Mouse (Mus musculus) heart, embryonic 16.5 days (tissue): ENCODE measurements at regions not wholly inside any gene's neighbourhood (a gene's known extent, or its start where the extent isn't known, plus 50 kb on each side); places are given as distances from the start of the nearest gene placed in this dataset.
"Not testable (repeated sequence)": the region's sequence is repeated elsewhere in the genome, so short reads cannot be mapped to it uniquely, and the experiment has no call there.

Experiments
- ATAC-seq: fragments of 200-750 bp; cut with Nextera tagmentation; replicated peaks from 2 replicates; pipeline ENCODE4 v1.8.0; 2017; ENCODE audit warnings: moderate number of reproducible peaks; ENCODE audit not compliant: insufficient read depth, low FRiP score; ENCODE audit errors: extremely low read depth
- H3K27ac ChIP-seq: fragments of 300-500 bp; sonication (generic); 2 replicates; pipeline ENCODE4 v1.5.1; 2014; ENCODE audit warnings: mild to moderate bottlenecking, low read length, control low read depth, moderate library complexity
- H3K27me3 ChIP-seq: fragments of 300-500 bp; sonication (generic); 2 replicates; pipeline ENCODE4 v1.6.1; 2014; ENCODE audit warnings: low read length, mixed read lengths; ENCODE audit not compliant: control insufficient read depth, insufficient read depth
- H3K36me3 ChIP-seq: fragments of 300-500 bp; sonication (generic); 2 replicates; pipeline ENCODE4 v1.6.1; 2014; ENCODE audit not compliant: control insufficient read depth, insufficient read depth
- H3K4me1 ChIP-seq: fragments of 300-500 bp; sonication (generic); 2 replicates; pipeline ENCODE4 v1.6.1; 2014; ENCODE audit warnings: low read length, mixed read lengths; ENCODE audit not compliant: control insufficient read depth, insufficient read depth
- H3K4me2 ChIP-seq: fragments of 300-500 bp; sonication (generic); 2 replicates; pipeline ENCODE4 v1.6.1; 2014; ENCODE audit warnings: low read depth, mild to moderate bottlenecking, control low read depth, low read length
- H3K4me3 ChIP-seq: fragments of 300-500 bp; sonication (generic); 2 replicates; pipeline ENCODE4 v1.5.1; 2014; ENCODE audit warnings: mild to moderate bottlenecking, control low read depth, low read length
- H3K9ac ChIP-seq: fragments of 300-500 bp; sonication (generic); 2 replicates; pipeline ENCODE4 v1.6.1; 2014; ENCODE audit warnings: low read length, control low read depth
- H3K9me3 ChIP-seq: fragments of 300-500 bp; sonication (generic); replicated peaks from 2 replicates; pipeline ENCODE4 v1.6.1; 2016; ENCODE audit warnings: low read length; ENCODE audit not compliant: control insufficient read depth
- WGBS: fragments of 180-500 bp; shearing (Covaris S2); extraction: QIAGEN DNeasy Blood & Tissue Kit; methylation state at CpG from one replicate; pipeline ENCODE4 v1.1.7; 2014; 5-methylcytosine and 5-hydroxymethylcytosine counted together

DNA sequence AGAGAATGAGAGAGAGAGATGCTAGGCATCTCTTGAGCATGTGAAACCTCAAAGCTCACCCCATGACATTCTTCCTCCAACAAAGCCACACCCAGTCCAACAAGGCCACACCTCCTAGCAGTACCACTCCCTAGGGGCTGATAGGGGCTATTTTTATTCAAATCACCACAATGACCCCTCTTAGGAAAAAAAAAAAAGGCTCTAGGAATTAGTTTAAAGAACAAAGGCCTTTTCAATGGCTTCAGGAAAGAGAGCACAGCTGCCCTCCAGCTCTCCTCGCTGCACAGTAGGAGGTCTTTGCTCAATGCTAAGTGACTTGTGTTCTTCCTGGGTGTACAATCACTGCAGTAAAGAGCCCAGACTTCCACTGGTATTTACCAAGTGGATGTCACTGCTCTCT is 270.8 kb upstream of the Ngly1 start:
- no peak overlapping the region for H3K27ac ChIP-seq

DNA sequence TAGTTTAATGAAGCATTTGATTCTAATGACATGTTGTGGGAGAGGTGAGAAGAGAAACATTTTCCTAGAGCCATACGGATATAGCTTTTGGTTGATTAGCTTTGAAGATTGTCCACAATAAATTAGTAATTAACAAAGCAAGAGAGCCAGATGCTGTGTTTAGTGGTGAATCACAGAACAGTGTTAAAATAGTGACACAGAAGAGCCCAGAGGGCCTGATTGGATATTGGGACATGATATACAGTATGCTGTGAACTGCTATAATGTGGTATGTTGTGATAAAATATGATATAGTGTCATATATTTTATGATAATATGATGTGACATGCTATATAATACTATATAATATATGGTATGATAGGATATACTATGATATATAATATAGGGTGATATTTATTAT is 243.7 kb upstream of the Ngly1 start:
- Histone ChIP-seq H3K36me3 (no peaks in the 10 kb centered on the region), H3K4me1 (no peaks in the 10 kb centered on the region), H3K27me3 (no peaks in the 10 kb centered on the region), H3K4me2 (no peak overlapping the region), H3K9ac (no peak overlapping the region), H3K27ac (no peak overlapping the region), H3K4me3 (no peak overlapping the region), H3K9me3 (no peaks in the 10 kb centered on the region)
- no peak for ATAC-seq
- 85% methylated on average over 1 of the region's 1 CpGs for WGBS

More for the DNA sequence above, 270.8 kb upstream of the Ngly1 start:
- Histone ChIP-seq H3K4me2 (no peak overlapping the region), H3K9ac (no peak overlapping the region), H3K27me3 (no peaks in the 10 kb centered on the region), H3K36me3 (no peaks in the 10 kb centered on the region), H3K9me3 (0 out of 2 replicates have a peak, but pooled peaks cover under 1% of the 10 kb centered on the region), H3K4me1 (no peaks in the 10 kb centered on the region), H3K4me3 (no peak overlapping the region)
- WGBS: 25% methylated on average over 1 of the region's 1 CpGs
- ATAC-seq: no peak

DNA sequence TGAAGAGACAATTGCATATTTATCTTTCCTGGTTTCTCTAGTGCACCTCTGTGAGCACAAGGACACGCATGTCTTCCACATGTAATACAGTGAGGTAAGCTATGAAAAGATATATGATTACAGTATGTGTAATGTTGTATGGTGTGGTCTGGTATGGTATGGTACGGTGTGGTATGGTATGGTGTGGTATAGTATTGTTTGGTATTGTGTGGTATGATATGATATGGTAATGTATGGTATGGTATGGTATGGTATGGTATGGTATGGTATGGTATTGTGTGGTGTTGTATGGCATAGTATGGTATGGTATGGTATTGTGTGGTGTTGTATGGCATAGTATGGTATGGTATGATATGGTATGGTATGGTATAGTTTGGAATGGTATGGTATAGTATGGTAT is 242.1 kb upstream of the Ngly1 start:
- Histone ChIP-seq H3K4me2 (no peak overlapping the region), H3K9me3 (no peaks in the 10 kb centered on the region), H3K9ac (no peak overlapping the region), H3K36me3 (no peaks in the 10 kb centered on the region), H3K27me3 (no peaks in the 10 kb centered on the region), H3K27ac (no peak overlapping the region), H3K4me3 (no peak overlapping the region), H3K4me1 (no peaks in the 10 kb centered on the region)
- 91% methylated on average over 2 of the region's 2 CpGs for WGBS
- no peak for ATAC-seq

DNA sequence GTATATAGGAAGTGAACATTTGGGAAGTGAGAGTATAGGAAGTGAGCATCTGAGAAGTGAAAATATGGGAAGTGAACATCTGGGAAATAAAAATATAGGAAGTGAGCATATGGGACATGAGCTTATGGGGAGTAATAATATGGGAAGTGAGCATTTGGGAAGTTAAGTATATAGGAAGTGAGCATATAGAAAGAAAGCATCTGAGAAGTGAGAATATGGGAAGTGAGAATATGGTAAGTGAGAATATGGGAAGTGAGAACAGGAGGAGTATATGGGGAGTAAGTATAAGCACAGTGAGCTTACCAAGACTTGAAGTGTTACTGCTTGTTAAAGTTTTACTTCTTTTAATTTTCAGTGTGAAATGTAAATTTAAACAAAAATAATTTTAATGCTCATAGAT is 239.3 kb upstream of the Ngly1 start:
- Histone ChIP-seq H3K4me2 (no peak overlapping the region), H3K27me3 (no peaks in the 10 kb centered on the region), H3K4me1 (no peaks in the 10 kb centered on the region), H3K4me3 (no peak overlapping the region), H3K9me3 (no peaks in the 10 kb centered on the region), H3K27ac (no peak overlapping the region), H3K36me3 (no peaks in the 10 kb centered on the region), H3K9ac (no peak overlapping the region)
- ATAC-seq: no peak

DNA sequence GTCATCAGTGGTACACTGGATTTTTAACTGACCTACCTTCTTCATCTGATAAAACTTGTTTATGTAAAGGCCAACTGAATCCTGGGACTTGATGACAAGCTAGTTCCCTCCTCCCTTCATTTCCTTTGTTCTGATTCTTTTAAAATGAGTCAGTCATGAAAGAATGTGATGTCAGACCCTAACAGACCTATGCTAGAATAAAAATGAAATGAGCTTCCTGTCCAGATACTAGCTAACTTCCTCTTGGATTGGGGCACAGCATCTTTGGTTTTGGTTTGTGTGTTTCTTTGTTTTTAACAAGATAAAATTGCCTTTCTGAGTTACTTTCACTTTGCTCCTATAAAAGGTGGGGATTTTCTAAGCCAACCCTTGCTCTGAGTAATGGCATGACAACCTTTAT is 225.2 kb upstream of the Ngly1 start:
- H3K27me3 ChIP-seq: no peaks in the 10 kb centered on the region

DNA sequence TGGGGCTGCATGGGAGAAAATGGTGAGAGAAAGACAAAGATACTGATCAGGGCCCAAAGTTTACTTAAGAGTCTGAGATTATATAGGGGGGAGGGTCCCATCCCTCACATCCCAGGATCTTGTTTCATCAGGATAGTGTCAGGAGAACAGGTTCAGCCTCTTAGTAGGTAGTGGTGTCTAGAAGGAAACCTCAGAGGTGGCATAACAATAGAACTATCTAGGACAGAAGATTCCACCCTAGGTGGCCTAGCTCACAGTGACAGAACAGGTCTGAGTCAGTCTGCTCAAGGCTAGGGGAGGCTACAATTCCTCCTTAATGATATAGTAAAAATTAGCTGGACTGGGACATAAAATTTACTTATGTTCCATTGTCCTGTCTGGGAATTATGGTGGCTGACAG is 211.3 kb upstream of the Ngly1 start:
- ATAC-seq: no peak
- Histone ChIP-seq H3K27me3 (no peaks in the 10 kb centered on the region), H3K9ac (no peak overlapping the region), H3K27ac (no peak overlapping the region), H3K36me3 (no peaks in the 10 kb centered on the region), H3K4me3 (no peak overlapping the region), H3K9me3 (no peaks in the 10 kb centered on the region), H3K4me1 (no peaks in the 10 kb centered on the region), H3K4me2 (no peak overlapping the region)

More for the DNA sequence above, 225.2 kb upstream of the Ngly1 start:
- no peak for ATAC-seq
- H3K4me2 ChIP-seq: no peak overlapping the region
- no peak overlapping the region for H3K27ac ChIP-seq
- no peaks in the 10 kb centered on the region for H3K9me3 ChIP-seq
- no peak overlapping the region for H3K9ac ChIP-seq
- H3K4me1 ChIP-seq: no peaks in the 10 kb centered on the region
- H3K36me3 ChIP-seq: no peaks in the 10 kb centered on the region
- H3K4me3 ChIP-seq: no peak overlapping the region

DNA sequence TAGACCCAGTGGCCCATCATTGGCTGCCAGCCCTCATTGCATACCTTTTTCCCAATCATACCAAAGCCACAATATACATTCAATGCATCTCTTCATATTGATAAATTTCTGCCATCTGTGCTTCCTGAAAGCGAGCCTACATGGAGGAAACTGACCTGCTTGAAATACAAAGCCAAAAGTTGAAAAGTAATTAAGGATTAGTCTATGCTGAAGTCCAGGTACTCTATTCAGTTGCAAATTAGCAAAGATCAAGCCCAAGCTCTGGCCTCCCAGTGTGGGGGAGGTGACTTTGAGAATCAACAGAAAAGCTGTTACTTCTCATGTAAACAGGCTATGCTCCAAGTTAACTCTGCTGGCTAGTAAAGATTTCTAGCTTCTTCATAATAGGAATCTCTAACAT is 210.7 kb upstream of the Ngly1 start:
- WGBS: 62% methylated on average over 1 of the region's 1 CpGs
- no peak overlapping the region for H3K4me2 ChIP-seq
- H3K9me3 ChIP-seq: no peaks in the 10 kb centered on the region
- no peaks in the 10 kb centered on the region for H3K4me1 ChIP-seq
- H3K27me3 ChIP-seq: no peaks in the 10 kb centered on the region
- H3K36me3 ChIP-seq: no peaks in the 10 kb centered on the region
- H3K4me3 ChIP-seq: no peak overlapping the region
- H3K27ac ChIP-seq: no peak overlapping the region
- no peak overlapping the region for H3K9ac ChIP-seq
- ATAC-seq: no peak

DNA sequence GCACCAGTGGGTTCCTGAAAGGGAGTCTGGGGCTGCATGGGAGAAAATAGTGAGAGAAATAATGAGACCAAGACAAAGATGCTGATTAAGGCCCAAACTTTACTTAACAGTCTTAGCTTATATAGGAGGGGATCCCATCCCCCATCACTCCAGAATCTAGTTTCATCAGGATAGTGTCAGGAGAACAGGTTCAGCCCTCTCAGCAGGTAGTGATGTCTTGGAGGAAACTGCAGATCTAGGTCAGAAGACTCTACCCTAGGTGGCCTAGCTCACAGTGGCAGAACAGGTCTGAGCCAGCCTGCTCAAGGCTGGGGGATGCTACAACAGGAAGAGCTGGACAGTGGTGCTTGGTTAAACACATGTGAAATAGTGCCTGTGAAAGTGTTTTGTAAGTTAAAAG is 204.6 kb upstream of the Ngly1 start:
- no peaks in the 10 kb centered on the region for H3K9me3 ChIP-seq
- H3K36me3 ChIP-seq: no peaks in the 10 kb centered on the region
- ATAC-seq: no peak
- H3K27ac ChIP-seq: no peak overlapping the region
- H3K4me1 ChIP-seq: no peaks in the 10 kb centered on the region
- no peaks in the 10 kb centered on the region for H3K27me3 ChIP-seq
- no peak overlapping the region for H3K4me2 ChIP-seq
- no peak overlapping the region for H3K9ac ChIP-seq
- no peak overlapping the region for H3K4me3 ChIP-seq

DNA sequence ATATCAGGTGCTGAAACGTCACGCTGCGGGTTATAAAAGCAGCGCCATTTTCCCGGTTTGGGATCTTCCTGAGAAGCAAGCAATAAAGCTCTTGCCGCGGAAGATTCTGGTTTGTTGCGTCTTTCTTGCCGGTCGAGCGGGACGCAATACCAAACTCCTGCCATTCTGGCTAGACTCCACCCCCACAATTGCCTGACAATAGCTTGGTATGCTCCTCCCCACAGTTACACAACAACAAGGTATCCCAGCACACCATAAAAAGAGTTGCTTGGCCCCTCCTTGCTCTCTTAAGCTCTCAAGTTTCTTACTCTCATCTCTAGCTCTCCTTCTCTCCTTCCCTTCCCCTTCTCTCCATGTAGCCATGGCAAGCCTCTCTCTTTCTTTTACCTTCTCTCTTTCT is 176.5 kb upstream of the Ngly1 start:
- not testable (repeated sequence) for H3K27ac ChIP-seq, H3K4me1 ChIP-seq, H3K4me2 ChIP-seq, H3K9ac ChIP-seq, ATAC-seq, H3K9me3 ChIP-seq, H3K4me3 ChIP-seq, H3K36me3 ChIP-seq, H3K27me3 ChIP-seq
- 96% methylated on average over 7 of the region's 12 CpGs for WGBS

DNA sequence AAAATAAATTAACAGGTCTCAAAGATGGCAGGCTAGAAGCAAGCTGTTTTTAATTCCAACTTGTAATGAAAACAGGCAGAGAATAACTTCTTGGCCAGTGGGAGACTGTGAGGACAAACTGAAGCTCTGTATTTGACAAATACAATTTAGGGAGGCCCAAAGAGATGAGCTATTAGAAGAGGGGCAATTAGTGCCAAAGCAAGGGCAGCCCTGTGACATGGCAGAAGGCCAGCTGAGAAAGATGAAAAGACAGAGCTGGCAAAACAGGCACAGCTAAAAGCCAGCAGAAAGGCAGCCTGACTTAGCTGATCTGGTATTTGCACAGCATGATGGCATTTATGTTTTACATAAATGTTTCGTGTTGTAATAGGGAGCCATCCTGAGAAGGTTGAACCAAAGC is 175.0 kb upstream of the Ngly1 start:
- no peaks in the 10 kb centered on the region for H3K27me3 ChIP-seq
- WGBS: 52% methylated on average over 1 of the region's 1 CpGs
- no peak for ATAC-seq
- H3K4me2 ChIP-seq: no peak overlapping the region
- H3K4me3 ChIP-seq: no peak overlapping the region
- H3K27ac ChIP-seq: no peak overlapping the region
- H3K9ac ChIP-seq: no peak overlapping the region
- no peaks in the 10 kb centered on the region for H3K4me1 ChIP-seq
- H3K9me3 ChIP-seq: no peaks in the 10 kb centered on the region; the same call in 1 of the 2 replicates
- H3K36me3 ChIP-seq: no peaks in the 10 kb centered on the region
